Mouse (Mus musculus) urinary bladder, postnatal 36 days (tissue): Measurements from ENCODE around the gene Rrp12.
A peak's percentile ranks its signal among the peaks of the same experiment; 100 is the strongest.
"Not testable (repeated sequence)": the region's sequence is repeated elsewhere in the genome, so short reads cannot be mapped to it uniquely, and the experiment has no call there.

ENCODE experiments used
- DNase-seq, 2 experiments: peaks; one replicate each; pipeline ENCODE4 v3.0.0; 2022; ENCODE audit warnings: low spot score in 2 of 2, mixed read lengths in 1 of 2

The Rrp12 gene

DNA sequence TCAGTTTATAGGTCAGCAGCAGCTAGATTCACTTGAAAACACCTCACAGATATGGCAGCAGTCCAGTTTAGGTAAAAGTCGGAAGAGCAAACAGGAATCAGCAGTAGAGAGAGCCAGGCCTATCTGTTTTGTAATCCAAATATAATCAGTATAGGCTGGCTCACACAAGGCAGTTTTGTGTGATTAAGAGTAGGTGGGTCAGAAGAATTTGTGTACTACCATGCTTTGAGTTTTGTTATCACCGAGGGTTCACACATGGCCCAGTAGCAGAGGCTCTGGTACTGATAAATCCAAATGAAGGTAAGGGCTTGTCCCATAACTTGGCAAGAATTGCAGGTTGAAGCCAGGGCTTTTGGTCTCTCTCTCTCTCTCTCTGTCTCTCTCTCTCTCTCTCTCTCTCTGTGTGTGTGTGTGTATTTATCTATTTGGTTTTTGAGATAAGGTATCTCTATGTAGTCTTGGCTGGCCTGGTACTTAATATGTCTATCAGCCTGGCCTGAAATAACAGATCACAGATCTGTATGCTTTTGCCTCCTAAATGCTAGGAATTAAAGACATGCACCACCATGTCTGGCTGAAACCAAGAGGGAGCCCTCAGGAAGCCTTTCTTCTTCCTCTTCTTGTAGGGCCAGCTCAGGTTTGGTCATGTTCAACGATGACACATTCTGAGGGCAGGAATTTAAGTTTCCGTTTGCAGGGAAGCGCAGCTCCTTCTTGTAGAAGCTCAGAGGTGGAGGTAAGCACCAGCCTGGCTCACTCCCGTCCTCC, 10.5 kb upstream of the Rrp12 start:
- peak in 1 of 2 experiments; percentile 15 for DNase-seq

DNA sequence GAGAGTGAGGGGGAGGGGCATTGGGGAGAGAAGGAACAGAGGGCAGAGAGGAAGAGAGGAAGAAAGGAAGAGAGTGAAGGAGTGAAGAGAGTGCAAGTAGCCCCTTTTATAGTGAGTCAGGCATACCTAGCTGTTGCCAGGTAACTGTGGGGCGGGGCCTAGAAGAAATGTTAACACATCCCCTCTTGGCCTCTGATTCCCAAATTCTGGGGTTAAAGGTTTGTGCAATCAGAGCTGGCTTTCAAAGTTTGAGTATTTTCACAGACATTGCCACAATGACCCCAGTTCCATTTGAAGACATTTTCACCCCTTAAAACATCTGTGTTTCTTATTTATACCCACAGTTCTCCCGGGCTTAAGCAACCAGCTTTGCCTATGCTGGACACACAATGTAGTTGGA, 9.3 kb upstream of the Rrp12 start:
- no peak for DNase-seq

DNA sequence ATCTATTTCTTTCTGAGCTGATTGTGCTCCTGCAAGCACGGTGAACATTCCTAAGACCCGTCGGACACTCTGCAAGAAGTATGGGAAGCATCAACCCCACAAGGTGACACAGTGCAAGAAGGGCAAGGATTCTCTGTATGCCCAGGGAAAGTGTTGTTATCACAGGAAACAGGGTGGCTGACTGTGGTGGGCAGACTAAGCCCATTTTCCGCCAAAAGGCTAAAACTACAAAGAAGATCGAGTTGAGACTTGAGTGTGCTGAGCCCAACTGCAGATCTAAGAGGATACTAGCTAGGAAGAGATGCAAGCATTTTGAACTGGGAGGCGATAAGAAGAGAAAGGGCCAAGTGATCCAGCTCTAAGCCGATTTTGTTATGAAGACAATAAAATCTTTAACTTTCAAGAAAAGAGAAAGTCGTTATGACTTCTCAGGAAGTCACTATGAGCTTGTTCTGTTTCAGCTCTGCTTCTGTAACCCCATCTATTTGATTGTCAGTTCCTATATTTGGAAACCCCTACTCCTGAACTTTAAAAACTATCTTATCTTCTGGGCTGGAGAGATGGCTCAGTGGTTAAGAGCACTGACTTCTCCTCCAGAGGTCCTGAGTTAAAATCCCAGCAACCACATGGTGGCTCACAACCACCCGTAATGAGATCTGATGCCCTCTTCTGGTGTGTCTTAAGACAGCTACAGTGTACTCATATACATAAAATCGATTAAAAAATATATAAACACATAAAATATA, 7.0 kb upstream of the Rrp12 start:
- DNase-seq, result no peak

DNA sequence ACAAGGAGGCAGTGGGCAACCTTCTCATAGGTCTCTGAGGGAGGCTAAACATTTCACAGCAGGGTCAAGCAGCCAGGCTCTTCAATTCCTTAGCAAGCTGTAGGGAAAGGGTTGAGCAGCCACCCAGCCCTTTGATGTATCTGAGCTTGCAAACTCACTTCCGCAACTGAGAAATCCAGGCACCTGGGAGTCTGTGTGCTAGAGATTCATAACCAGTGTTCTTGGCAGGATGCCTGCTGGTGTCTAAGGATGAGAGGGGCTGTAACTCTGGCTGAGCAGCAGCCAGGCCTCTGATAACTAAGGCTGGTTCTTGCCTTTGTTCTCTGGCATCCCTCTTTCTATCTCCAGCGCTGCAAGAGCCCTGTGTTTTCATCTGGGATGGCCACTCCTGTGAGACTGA, 5.7 kb upstream of the Rrp12 start:
- DNase-seq, result peak in 1 of 2 experiments; percentile 28

DNA sequence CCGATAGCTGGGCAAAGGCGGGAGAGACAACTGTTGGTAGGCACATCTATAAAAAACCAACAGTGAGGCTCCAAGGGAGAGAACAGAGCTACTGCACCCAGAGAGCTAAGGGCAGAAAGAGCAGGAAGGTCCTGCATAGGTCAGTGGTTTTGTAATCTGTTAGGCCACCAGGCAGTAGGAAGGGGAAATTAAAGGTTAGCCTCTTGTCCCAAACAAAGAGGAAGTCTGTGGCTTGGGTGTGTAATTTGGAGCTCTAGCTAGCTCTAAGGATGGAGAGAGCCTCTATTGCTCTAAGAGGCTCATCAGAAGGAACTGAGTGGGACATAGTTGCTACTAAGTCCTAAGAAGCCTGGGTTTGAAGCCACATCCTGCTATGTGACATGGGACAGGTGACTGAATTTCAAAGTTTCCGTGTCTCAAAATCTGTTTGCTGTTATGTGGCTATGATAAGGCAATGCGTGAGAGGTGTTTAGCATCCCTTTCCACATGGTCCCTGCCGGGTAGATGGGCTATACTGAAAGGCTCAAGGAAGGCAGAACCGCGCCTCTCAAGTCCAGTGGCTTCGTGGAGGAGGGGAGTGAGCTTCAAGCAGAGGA, 4.6 kb upstream of the Rrp12 start:
- DNase-seq, result no peak

DNA sequence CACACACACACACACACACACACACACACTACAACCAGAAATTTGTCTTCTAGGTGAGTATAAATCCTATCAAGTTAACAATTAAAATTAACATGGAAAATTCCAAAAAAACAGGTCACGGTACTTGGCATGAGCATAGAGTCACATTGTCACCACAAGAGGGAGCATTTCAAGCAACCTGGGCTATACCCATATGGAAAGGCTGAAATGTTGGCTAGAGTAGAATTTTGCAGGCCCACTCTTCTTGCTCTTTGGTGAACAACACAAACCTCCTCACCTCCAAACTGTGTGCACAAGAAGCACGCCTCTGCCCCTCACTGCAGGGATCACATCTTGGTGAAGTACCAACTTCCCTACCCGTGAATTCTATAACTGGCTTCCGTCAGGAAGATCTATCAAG, 2.9 kb upstream of the Rrp12 start:
- no peak for DNase-seq

DNA sequence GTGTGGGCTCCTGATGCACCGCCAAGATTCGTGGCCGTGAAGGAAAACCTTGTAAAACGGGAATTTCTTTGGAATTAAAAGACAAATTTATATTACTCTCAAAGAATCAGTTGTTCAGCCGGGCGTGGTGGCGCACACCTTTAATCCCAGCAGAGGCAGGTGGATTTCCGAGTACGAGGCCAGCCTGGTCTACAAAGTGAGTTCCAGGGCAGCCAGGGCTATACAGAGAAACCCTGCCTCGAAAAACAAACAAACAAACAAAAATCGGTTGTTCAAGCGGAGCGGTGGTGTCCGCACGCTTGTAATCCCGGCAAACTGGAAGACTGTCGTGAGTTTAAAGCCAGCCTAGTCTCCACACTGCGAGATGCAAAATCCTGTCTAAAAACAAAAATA, 342 bp upstream of the Rrp12 start:
- no peak for DNase-seq

DNA sequence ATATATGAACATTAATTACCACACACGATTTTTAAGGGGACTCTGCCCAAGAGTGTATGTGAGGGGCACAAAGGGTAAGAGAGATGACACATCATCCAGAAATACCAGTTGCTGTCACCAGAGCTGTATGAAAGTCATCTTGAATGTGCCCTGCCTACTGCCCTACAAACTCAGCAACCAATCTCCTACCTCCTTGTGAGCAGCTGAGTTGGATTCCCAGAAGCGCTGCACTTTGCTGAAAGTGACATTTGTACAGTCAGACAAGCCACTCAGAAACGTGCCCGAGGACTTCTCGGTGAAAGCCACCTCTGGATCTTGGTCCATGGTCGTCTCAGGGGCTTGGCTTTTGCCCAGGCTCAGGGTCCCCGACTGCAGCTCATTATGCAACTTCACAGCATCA, 1.0 kb downstream of the Rrp12 start:
- no peak for DNase-seq

DNA sequence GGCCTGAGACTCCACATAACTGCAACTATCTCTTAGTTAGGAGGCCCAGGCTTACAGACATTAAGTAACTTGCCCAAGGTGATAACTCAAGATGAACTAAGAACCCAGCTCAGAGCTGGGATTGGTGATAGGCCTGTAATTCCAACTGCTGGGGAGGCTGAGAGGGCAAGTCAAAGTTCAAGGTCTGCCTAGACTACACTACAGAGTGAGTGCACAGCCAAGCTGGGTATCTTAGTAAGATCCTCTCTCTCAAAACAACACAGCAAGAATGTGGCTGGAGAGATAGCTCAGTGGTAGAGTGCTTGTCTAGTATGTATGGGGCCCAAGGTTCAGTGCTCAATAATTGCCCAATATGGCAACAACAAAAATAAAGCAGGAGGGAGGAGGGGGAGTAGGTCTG, 7.8 kb downstream of the Rrp12 start:
- no peak for DNase-seq

DNA sequence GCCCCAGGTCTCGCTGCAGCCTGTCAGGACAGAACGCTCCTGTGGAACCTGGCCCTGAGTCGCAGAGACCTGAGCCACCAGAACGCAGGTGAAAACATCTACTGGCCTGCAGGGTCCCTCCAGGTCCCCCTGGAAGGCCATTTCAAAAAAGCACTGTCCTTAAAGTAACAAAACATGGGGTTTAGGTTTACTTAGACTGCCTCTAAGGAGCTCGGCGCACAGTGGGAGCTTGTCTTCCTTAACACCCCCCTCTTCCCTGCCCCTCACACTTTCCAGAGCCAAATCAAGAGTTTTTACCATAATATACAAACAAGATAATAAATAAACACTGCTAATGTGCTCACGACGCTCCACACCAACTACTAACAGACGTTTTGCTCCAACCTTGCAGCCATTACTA, 12.1 kb downstream of the Rrp12 start:
- no peak for DNase-seq

DNA sequence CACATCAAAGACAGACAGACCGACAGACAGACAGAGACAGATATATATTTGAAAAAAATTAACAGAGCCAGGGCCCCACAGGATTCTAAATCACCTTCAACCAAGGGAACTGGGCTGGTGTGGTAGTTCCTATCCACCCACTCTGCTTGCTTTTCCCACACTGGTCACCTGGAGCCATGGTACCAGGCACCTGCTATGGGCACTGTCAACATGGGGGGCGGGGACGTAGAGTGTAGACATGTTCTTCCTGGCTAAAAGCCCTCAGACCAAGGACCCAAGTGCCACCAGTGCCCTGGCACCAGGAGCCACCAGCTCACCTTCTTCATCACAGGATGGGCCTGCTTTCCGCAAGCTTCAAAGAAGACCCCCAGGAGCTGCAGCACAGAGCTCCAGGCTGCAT, 14.1 kb downstream of the Rrp12 start:
- DNase-seq, result no peak

DNA sequence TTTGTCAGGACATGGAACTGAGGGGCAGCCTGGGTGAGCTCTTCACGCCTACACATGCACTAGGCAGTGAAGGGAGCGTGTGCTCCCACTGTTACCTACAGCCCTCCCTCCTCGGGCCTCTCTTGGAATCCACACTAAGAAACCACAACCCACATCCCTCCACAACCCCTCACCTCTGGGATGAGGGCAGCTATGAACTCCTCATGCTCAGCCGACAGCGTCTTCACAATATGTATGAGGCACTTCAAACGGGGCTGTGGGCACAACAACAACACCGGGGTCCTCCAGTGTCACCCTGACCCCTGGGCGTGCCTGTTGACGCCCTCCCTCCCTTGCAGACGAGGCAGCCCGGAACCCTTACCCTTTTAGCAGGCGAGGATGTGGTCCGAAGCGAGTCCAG, 21.6 kb downstream of the Rrp12 start:
- DNase-seq, result no peak

DNA sequence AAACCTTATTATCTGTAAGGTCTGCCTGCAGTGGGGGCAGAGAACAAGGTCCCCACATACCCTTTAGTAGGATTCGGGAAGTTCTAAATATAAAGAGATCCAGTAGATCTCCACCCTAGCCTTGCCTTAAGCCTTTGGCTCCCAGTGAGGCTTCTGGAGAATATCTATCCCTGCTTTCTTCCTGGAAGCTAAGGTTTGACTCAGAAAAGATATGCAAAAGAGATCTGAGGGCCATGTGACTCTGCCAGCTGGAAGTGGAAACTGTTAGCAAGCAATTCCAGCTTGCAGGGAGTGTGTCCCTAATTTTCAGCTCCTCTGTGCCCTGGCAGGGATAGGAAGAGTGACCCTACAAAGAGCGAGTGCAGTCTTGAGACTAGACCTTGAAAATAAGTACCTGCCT, 23.7 kb downstream of the Rrp12 start:
- DNase-seq, result no peak

DNA sequence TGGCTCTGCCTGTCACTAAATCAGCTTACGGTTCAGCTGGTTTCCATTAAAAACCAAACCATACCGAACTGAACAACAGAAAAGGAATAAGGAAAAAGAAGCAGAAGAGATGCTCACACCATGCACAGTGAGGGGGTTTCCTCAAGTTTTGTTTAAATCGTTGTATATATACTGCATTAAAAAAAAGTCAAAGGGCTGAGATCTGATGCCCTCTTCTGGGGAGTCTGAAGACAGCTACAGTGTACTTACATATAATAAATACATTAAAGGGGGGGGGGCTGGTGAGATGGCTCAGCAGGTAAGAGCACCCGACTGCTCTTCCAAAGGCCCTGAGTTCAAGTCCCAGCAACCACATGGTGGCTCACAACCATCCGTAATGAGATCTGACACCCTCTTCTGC, 26.0 kb downstream of the Rrp12 start:
- not testable (repeated sequence) for DNase-seq

DNA sequence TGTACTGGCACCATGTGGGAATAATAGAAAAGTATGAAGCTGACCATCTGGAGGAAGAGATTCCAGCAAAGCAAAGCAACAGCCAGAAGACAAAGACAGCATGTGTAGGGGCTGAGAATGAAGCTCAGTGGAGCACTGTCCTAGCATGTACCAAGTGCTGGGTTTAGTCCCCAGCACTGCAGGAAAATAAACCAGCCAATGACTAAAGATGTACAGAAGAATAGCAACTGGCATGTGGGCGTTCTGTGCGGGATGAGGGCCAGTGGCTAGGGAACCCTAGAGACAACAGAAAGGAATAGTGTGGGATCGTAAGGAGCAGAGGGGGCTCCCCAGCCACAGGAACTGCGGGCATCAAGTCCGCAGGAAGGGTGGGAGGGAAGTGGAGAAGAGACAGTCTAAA, 26.7 kb downstream of the Rrp12 start:
- no peak for DNase-seq

DNA sequence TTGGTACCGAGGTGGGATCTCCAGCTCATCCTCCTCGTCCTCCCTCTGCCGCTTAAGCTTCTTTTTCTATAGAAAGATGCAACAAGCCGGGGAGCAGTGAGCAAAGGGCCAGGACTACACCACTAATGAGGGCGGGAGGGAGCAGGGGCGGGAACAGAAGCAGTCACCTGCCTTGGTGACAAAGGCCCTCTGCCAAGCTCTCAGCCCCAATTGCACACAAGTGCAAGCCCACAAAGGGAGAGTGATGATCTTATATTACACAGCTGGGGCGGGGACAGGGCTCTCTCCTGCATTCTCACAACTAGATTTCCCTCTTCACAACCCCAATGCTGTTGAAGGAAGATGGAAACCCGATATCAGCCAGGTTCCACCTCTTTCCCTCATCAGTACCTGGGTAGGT, 29.3 kb downstream of the Rrp12 start:
- DNase-seq, result no peak

DNA sequence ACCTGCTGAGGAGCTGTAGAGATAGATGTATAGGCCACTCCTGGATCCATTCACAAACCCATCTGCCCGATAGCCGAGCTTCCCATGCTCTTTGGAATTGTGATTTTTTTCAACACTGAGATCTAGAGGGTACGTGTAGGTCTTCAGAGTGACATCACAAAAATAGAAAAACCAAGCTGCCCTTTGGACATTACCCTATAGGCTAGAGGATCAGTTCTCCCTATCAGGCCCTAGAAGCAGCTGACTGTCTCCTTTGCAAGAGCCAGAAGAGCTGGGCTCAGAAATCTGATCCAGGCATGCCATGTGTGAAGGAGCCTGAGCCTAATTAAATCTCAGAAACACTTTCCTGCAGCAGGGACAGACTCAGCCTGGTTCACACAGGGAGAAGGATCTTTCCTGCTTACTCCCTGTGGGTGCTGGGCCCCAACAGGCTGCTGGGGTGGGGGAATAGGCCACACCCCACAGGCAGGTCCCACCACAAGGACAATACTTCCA, 38.1 kb downstream of the Rrp12 start:
- DNase-seq, result no peak

DNA sequence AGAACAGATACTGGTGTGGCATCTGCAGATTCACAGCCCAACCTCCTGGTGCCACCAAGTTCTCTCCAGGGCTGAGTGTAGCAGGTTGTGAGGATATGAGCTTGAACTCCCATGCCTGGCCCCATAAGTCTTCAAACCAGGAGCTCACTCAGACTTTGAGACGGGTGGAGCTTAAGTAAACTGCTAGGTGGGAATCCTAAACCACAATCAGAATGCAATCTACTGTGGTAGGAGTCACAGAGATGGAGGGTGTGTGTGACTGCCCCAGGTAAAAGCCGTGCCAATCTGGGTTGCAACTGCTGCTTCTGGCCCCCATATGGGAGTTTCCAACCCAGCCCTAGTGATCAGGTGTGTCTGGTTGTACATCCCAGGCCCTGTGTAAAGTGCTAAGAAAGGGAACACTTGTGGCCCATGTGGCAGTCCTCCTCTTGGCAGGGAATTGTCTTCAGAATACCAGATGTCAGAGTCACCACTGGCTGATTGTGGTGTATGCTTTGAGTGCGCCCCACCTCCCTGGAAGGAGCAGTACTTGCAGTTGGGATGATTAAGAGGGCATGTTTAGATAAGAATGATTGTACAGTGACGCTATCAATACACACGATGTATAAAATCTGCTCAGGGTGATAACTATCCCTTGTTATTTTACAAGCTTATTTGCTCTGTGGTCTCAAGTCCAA, 38.7 kb downstream of the Rrp12 start:
- no peak for DNase-seq

DNA sequence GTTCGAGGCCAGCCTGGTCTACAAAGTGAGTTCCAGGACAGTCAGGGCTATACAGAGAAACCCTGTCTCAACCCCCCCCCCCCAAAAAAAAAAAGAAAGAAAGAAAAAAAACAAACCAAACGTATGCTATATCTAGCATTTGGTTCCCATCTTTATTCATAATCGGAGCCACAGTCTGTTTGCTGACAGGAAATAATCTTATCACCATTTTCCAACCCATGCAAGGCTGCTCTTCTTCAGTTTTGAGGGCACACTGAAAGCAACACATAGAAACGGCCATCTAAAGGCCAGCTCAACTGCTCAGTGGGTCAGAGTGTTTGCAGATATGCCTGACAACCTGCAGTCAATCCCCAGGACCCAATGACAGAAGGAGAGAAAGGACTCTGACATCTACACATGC, 43.5 kb downstream of the Rrp12 start:
- DNase-seq, result no peak

DNA sequence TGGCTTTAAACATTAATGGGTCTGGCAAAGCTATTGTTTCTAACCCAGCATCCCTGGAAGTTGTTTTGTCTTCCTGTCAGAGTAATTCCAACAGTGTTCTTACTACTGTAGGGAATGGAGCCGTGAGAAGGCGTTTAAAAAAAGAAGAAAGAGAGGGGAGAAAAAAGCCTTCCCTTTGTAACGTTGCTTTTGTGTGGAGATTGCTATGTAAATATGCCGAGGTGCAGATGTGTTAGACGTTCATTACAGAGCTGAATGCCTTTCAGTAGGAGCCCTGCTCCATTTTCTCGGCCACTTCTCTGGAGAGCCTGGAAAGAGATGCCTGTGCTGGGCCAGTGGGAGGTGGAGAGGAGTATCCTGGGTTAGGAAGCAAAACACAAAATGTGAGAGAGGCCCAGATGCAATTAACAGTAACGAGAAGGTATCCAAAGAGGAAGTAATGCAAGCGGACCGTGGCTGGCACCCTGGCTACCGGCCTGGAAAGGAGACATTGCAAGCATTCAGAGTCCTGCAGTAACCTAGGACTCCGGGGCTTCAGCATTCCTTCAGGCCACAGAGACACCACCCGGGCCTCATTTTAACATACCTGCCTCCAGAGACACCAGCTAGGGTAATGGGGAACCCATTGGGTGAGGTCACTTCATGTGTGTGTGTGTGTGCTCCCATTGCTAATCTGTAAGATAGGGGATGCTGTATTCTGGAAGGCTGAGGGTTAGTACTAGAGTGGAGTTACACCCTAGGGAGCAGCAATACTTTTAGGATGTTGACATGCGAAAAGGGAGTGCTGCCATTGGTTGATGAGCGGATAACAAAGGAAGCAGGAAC, 45.0 kb downstream of the Rrp12 start:
- DNase-seq, result no peak

DNA sequence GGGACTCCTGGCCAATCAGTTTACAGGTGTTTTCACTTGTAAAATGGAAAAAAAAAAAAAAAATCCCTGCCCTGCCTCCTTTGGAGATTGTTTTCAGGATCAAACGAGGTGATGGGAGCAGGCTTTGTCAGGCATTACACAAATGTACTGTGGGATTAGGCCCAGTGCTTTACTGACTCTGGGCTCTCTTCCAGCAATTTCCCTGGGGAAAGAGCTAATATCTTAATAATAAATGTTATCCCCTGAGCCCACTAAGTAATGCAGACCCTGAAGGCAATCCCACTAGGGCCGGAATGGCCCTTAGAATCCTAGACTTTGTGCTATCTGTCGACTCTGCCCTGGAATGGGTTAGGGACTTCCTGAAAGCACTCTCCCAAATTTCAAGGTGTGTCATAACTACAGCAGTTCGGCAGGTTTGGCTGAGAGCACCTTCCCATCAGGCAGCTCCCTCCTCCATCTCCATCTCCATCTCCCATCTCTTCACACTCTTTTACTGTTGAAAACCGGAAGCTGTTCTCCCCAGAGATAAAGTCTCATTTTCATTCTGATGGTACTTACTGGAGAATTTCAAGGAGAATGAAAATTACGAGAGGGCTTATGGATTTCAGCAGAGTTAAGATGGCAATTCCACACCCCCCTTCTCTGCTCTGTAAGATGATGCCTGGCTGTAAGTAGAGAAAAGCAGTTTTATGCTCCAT, 45.8 kb downstream of the Rrp12 start:
- no peak for DNase-seq
